Mouse (Mus musculus): ENCODE data around the gene S100a8.

The S100a8 gene

DNA sequence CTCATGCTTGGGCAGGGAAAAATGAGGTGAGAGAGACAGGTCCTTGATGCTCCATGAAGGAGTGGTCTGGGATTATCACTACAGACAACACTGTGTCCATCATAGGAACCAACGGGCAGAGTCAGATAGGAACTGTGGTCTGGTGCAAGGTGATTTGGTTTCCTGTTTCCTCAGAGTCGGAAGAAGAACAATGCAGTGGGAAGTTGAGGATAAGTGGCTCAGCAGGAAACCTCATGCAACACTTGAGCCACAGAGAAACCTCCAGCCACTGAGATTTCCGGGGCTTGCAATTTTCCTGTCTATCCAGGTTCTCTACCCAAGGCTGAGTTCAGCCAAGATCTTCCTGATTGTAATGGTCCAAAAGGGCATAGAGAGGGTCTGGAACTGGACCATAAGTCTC, 9.9 kb downstream of the S100a8 start:
- no peak for ATAC-seq (ENCODE audit: low TSS enrichment)

DNA sequence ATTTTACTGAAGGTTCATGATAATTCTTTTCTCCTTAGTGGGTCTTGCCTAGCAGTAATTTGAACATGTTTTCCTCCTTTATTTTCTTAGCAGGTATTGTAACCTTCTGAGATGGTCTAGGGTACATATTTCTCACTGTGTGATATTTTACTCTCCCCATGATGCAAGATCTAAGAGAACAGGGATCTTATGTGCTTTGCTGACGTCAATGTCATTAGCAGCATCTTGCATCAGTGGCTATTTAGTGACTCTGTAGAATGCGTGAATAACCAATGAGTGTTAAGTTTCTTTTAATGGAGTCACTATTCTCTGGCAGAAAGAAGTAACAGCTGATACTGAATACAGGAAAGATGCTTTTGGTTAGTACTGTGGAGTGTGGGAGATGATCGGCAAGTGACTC, 15.2 kb downstream of the S100a8 start:
- no peak for ATAC-seq (ENCODE audit: low TSS enrichment)

DNA sequence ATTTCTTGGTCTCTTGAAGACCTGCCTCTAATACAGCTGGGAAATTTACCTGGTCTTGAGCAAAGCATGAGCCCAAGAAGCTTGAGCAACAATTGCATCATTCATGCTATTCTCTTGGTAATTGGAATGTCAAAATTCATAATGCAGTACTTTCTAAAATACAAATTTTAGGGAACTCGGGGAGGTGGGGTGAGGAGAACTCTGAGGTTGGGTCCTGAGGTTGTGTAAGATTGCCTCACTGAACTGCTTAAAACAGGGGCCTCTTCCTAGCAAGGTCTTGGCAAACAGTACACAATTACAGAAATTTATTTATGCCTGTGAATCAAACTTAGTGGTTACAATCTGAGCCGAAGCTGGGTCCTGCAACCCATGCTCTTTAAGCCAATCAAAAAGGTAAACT, 18.1 kb downstream of the S100a8 start:
- no peak for ATAC-seq (ENCODE audit: low TSS enrichment)

DNA sequence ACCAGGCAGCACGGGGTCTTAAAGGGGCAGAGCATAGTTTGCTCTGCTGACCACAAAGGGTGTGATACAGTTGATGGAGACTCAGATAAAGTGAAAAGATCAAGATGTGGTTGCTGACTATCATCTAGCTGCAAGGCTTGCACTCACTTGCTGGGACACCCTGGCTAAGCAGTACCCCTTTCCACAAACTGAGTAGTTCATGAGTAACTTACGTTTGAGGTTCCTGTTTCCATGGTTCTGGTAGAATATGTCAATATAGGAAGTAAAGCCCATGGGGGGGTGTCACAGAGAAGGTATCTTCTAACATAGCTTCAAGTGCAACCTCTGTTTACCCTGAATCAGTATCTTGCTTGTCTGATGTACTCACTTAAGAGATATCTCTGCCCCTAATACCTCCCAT, 24.7 kb downstream of the S100a8 start:
- ATAC-seq (ENCODE audit: low TSS enrichment): no peak

DNA sequence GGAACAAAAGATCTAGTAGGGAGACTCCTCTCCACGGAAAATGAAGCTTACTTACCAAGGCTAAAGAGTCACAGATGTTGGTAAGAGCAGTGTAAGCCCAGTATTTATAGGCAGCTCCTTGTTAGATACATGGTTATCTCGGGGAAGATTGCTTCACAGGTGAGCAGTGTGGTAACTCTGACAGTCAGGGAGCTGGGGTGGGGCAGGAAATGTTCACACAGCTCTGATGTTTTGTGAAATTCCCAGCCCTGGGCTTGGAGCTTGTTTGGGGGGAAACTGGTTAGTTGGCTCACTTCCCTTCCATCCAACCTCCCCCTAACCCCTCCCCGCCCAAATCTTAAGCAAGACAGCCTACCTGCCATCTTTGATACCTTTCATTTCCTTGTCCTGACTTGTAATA, 26.8 kb downstream of the S100a8 start, which contains the start of gene S100a9:
S100a9 (minus strand) TSS at position 109 of the 400 bp plus-strand sequence.
- no peak for ATAC-seq (ENCODE audit: low TSS enrichment)

DNA sequence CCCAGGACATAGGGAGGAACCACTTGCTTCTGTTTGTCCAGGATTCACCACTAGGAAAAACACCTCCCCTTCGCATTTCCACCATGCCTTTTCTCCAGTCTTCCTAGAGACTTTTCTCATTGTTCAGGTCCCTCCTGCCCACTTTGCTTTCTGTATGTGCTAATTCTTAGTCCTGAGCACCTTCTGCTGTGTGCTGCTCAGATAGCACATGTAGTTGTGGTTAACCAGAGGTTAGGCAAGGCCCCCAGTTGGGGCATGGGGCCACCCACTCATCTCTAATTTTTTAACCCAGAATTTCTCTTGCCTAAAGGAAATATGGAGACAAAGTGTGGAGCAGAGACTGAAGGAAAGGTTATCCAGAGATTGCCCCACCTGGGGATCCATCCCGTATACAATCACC, 33.5 kb downstream of the S100a8 start:
- ATAC-seq (ENCODE audit: low TSS enrichment): no peak

DNA sequence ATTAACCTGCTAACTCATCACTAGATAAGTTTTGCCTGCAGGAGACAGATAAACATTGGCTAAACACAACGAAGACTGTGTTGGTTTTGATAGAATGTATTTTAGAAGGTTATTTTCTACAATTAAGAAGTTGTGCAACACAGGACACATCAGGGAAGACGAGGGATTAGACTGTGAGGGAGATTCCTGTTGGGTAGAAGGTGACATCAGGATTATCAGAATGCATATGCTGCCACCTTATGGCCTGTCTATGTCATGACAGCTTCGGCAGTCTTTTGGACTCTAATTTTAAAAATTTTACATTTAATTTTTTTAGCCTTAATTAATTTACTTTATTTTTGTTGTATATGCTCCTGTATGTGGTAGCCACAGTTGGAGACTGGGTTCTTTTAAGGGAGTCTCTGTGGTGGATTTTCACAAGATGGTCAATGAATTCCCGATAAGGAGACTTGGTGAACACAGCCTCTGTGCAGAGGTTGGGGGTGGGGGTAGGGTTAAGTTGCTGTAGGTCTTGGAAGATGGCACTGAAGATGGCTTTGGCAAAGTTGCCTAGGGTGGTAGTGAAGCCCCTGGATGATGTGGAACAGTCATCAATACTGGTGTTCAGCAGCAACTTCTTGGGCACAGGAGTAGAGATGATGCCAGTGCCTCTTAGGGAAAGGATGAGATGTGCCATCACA, 39.9 kb downstream of the S100a8 start:
- peak; percentile 83 for ATAC-seq (ENCODE audit: low TSS enrichment)

DNA sequence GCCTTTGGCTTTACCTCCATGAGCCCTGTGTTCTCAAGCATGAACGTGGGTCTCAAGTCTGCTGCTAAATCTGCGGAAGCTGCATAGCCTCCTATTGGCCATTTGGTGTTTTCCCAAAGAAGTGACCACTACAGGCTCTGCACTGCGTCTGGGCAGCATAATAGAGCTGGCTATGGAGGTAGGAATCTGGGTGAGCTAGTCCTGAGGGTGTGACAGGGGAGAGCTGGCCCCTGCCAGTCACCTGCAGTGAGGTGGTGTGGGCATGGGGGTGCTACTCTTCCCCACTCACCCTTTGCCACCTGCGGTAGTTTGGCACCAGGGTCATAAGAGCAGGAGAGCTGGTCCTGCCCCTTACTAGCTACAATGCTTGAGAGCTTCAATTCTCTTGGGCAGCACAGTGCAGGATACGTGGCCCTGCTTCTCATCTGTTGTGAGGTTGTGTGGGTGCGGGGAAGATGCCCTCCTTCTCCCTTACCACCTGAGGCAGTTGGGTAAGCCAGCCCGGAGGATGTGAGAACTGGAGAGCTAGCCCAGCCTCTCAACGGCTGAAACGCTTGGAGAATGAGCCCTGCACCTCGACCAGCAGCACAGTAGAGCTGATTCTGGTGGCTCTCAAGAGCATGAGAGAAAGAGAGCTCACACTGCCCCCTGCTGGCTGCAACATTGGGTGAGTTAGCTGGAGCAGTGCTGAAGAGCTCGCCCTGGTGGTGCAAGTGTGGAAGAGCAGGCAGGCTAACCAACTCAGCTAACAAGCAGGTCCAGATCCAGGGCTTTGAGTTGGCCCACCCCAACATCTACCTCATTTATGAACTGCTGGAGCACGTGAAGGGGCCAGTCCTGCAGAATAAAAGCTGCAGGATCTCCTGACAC, 41.0 kb downstream of the S100a8 start:
- ATAC-seq (ENCODE audit: low TSS enrichment): peak; percentile 97
